Mouse (Mus musculus): Measurements from ENCODE around the gene Il18rap. TPM values are rescaled to one million over a fixed set of nuclear protein-coding genes. Genes with fewer than 3 reads are reported as not detected.
"Not testable (repeated sequence)": the region's sequence is repeated elsewhere in the genome, so short reads cannot be mapped to it uniquely, and the experiment has no call there.

Gene Il18rap
- total RNA-seq, 2 experiments from 2014 or later: 5.9 to 10.0 TPM

DNA sequence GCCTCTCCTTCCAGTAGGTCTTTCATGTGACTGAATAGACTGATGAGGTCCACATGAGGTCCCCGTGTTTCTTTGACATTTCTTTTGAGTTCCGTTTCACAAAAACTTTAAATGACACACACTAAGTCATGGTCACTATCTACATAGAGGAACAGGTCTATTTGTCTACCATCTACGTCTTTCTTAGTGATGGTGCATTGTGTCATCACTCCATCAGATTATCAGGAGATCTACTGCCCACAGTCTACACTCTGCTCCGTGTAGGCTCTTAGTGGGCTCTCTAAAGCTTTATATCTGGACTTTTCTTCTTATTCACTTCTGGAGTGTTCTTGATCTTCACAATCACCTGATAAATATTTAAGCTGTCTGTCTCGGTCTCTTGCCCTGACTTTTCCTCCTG lies 14.1 kb downstream of the Il18rap start:
- ATAC-seq (replicated peaks; ENCODE audit: low FRiP score, low TSS enrichment, poor library complexity, severe bottlenecking): no peak

DNA sequence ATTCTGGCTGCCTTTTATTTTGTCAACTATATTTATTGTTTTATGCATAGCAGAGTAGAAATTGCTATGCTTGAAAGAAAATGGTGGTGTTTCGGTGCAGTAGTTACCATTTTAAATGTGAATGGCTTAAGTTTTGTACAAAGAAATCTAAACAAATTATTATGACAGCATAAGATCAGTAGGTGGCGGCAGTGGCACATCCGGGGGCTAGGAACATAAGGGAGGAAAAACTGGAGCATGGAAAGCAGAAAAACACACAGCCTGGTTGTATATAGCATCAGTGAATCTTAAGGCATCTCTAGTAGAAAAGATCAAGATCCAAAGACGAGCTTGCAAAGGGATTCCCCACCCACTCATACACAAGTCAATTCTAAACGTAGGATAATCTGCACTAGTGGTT lies 22.4 kb downstream of the Il18rap start:
- ATAC-seq (replicated peaks; ENCODE audit: low FRiP score, low TSS enrichment, poor library complexity, severe bottlenecking): no peak

DNA sequence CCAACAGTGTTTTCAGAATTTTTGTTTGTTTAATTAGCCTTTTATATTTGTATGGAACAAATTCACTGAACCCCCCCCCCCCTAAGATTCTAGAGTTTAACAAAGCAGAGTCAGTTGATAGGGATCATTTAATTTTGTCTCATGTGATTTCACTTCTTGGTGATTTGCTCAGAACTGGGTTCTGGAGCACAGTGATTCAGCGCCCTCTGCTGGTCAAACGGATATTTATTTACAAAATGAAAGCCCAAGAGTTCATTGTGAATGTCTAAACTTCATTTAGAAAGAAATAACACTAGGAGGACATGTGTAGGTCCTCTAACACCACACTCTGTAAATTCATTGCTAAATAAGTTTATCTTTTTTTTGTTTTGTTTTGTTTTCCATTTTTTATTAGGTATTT lies 29.5 kb downstream of the Il18rap start:
- ATAC-seq (replicated peaks; ENCODE audit: low FRiP score, low TSS enrichment, poor library complexity, severe bottlenecking): no peak; the same call in 1 of the 2 replicates

DNA sequence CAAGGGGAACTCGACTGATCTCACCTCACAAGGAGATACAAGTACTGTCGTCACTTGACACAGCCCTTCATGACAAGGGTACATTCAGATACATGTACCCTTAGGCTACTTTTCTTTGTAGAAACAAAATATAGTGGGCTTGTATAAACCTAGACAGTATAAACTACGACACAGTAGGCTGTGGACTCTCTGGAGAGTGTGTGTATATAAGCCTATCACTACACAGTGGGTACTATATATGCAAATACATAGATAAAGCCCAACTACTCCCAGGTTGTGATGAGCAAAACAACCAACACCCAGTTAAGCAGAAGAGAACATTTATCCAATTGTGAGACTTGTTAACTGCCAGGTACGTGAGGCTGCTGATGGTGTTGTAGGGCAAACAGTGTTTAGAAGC lies 31.5 kb downstream of the Il18rap start:
- no peak for ATAC-seq (replicated peaks; ENCODE audit: low FRiP score, low TSS enrichment, poor library complexity, severe bottlenecking)

DNA sequence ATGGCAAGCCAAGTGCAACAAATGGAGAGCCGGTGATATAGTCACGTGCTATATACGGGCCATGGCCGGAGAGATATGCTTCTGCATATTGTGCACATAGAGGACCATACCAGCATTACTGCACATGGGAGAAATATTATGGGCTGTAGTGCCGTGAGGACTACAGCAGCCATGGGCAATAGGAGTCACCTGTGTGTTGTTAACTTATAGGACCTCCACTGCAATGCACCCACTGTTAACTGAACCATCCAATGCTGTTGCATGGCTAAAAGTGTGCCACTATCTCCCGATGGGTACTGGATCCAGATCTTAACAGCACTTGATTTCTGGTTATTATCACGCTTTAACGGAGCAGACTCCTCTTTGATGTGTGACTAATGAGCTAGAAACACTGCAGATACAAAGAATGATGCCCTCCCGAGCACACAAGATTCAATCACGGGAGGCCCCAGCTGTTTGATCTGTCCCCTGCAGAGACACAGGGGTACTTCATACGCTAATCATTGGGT lies 32.0 kb downstream of the Il18rap start:
- ATAC-seq (replicated peaks; ENCODE audit: low FRiP score, low TSS enrichment, poor library complexity, severe bottlenecking): no peak

DNA sequence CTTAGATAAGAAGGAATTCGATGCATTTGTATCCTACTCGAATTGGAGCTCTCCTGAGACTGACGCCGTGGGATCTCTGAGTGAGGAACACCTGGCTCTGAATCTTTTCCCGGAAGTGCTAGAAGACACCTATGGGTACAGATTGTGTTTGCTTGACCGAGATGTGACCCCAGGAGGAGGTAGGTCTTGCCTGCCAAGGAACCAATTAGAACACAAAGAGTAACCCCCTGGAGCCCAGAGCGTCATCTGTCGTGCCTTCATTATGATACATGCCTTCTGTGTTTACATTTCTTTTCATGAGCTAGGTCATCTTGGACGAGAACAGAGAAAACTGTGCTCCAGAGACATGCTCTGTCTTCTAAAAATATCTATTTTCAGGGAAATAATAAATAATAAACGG lies 32.6 kb downstream of the Il18rap start:
- no peak for ATAC-seq (replicated peaks; ENCODE audit: low FRiP score, low TSS enrichment, poor library complexity, severe bottlenecking)

DNA sequence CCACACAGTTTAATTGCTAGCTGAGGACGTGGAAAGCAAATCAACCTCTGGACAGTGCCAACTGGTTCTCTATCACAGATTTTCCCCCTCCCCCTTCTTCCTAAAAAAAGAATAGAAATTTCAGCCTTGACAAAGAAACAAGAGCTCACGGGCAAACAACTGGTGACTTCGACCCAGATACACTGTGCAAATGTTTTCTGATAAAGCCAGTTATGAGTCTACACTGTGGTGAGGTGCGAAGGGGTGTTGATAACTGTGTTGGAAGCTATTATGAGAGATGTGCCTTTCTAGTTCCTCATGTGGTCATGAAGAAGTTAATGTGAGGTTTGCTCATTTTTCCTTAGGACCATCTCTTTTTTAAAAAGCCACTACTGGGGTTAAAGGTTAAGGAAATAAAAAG lies 54.2 kb downstream of the Il18rap start:
- no peak for ATAC-seq (replicated peaks; ENCODE audit: low FRiP score, low TSS enrichment, poor library complexity, severe bottlenecking)

DNA sequence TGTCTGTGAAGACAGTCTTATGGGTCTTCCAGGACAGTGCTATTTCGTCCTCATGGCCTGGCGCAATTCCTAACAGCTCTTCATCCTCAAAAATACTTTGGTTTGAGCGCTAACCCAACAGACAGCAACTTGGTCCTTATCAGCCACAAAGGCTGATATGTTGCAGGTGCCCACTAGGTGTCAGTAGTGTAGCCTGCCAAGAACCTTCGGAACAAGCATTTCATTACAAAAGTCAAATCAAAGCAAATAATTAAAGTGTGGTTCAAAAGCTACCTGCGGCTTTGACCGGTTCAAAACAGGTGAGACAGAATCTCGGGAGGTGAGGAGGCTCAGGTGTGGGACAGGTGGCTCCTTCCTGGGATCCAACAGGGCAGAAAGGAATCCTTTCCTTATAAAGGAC lies 64.6 kb downstream of the Il18rap start, which contains the start of gene Slc9a4:
Slc9a4 (plus strand) TSS at position 298 of the 400 bp plus-strand sequence.
- 0 out of 2 replicates have a peak, but pooled peaks have one; percentile 59 for ATAC-seq (replicated peaks; ENCODE audit: low FRiP score, low TSS enrichment, poor library complexity, severe bottlenecking)

DNA sequence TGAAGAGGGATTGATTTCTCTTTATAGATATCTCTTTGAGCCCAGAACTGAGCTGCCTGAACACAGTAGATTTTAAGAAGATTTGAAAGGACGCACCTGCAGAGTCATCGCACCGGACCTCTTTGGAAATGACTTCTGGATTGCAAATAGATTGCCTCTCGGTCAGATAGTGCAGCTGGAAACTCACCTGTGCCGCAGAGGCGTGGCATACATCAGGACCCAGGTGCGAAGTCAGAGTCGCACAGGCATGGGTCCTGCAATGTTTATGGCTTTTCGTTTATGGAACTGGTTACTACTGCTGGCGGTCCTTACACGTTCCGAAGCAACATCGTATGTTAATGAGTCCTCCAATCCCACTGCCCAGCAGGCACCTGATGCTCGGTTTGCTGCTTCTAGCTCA lies 65.1 kb downstream of the Il18rap start:
- no peak for ATAC-seq (replicated peaks; ENCODE audit: low FRiP score, low TSS enrichment, poor library complexity, severe bottlenecking)

DNA sequence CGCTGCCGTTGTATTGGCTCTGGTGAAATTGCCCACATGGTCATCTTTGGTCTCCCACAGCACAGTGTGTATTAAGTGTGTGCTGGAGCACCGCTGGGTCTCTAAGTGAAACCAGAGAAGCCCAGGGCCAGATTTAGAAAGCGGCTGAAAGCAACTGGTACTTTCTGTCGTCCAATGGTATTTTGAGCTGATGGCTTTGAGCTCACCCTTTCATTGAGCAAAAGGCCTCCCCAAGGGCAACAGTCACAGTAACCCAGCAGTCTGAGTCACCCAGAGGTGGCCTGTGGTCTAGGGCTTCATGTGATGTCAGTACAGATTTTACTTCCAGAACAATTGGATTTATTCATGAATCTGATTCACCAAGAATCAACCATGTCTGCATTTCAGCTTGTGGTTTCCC lies 71.6 kb downstream of the Il18rap start:
- ATAC-seq (replicated peaks; ENCODE audit: low FRiP score, low TSS enrichment, poor library complexity, severe bottlenecking): no peak

DNA sequence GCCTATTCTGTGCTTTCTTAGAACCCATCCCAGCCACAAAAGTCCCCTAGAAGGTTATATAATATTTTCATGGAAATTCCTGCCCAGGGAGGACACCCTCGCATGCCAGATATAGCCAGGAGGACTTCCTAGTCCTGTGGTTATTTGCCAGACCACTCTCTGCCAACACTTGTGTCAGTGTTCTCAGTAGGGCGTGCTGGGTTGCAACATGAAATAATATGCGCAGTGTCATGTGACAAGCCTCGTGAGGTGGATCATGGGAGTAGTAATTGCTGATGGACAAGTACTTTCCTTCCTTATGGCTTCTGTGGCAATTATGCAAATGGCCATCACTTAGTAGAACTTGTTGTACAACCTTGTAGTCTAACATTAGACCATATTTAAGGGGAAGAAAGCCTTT lies 75.8 kb downstream of the Il18rap start:
- ATAC-seq (replicated peaks; ENCODE audit: low FRiP score, low TSS enrichment, poor library complexity, severe bottlenecking): no peak

DNA sequence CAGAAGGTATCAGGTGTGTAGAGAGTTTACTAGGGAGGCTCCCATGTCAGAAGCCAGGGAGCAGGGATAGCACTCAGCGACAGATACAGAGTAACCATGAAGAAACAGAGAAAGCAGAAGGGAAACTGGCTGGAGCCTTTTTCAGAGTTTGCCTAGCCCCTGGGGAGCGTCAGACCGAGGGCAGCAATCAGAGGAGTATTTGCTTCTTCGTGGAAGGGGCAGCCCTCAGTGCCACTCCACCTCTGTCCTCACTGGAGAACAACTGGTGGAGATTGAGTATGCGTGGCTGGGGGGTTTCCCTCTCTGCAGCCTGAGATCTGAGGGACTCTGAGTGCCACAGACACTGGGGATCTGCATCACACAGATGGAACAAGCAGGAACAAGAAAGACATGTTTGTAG lies 82.7 kb downstream of the Il18rap start:
- no peak for ATAC-seq (replicated peaks; ENCODE audit: low FRiP score, low TSS enrichment, poor library complexity, severe bottlenecking)

DNA sequence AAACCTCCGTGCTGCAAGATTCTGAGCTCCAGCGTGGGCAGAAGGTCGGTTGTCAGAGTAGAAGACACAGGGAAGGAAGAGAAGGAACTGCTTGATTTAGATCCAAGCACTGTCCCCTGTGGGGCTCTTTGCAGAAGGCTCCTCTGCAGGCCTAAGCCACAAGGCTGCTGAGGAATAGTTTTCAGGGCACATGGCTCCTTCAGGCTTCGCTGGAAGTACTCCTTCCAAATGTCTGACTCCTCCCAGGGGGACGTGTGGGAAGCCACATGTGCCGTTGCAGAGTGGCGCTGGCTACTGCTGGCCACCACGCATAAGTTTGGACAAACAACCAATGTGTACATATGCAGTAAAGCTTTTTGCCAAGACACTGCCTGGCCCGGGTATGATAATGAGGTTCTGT lies 84.5 kb downstream of the Il18rap start:
- ATAC-seq (replicated peaks; ENCODE audit: low FRiP score, low TSS enrichment, poor library complexity, severe bottlenecking): not testable (repeated sequence)

DNA sequence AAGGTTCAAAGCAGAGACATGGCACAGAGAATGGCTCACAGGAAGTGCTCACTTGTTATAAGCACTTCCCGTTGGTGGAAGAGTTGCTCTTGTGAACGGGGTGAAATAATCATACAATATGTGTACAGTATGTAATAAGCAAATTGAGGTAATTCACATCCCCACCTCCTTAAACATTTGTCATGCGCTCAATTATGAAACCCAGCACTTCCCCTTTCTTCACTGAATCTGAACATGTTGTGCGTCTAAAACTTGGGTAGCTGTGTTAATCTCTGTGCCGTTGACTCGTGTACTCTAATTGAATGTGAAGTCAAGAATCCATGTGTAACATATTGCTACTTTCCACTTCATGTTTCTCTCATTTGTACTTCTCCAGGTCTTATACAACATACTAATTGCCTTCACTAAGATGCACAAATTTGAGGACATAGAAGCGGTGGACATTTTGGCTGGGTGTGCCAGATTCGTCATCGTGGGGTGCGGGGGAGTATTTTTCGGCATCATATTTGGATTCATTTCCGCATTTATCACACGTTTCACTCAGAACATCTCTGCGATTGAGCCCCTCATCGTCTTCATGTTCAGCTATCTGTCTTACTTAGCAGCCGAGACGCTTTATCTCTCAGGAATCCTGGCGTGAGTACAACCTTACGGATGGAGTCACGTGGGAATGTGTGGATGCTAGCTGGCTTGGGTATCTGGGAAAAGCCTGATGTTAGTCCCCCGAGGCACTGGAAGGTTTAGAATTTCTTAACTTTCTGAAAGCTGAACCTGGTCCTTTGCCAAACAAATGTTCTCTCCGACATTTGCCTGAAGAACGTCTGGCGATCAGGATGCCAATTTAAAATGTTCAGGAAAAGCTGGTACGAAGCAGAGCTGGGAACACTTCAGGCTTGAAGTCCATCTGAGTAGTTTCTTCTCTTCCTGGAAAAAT lies 85.5 kb downstream of the Il18rap start:
- ATAC-seq (replicated peaks; ENCODE audit: low FRiP score, low TSS enrichment, poor library complexity, severe bottlenecking): no peak

Other genes with a start within 250 kb of the Il18rap start
- gene Il1rl2, start 190.8 kb upstream of the Il18rap start, total RNA-seq (2014; fragmentation: Nextera tagmentation): 2.6 and 6.3 TPM in 2 replicates
- 1.2 and 6.3 TPM in 2 replicates for gene Il1rl2, start 190.8 kb upstream of the Il18rap start, total RNA-seq (2017)
- gene Il1rl1, start 85.8 kb upstream of the Il18rap start, total RNA-seq (2014; fragmentation: Nextera tagmentation): 45.0 and 48.7 TPM in 2 replicates
- 92.0 and 97.4 TPM in 2 replicates for gene Il1rl1, start 85.8 kb upstream of the Il18rap start, total RNA-seq (2017)
- 0.55 and 2.5 TPM in 2 replicates for gene Il18r1, start 49.8 kb upstream of the Il18rap start, total RNA-seq (2014; fragmentation: Nextera tagmentation)
- 1.9 and 6.2 TPM in 2 replicates for gene Il18r1, start 49.8 kb upstream of the Il18rap start, total RNA-seq (2017)
- gene Slc9a4, start 64.7 kb downstream of the Il18rap start, total RNA-seq (2014; fragmentation: Nextera tagmentation): not detected in 2 replicates
- gene Slc9a4, start 64.7 kb downstream of the Il18rap start, total RNA-seq (2017): not detected in 2 replicates
- gene Slc9a2, start 165.2 kb downstream of the Il18rap start, total RNA-seq (2014; fragmentation: Nextera tagmentation): not detected in 2 replicates
- 0.47 and 0.57 TPM in 2 replicates for gene Slc9a2, start 165.2 kb downstream of the Il18rap start, total RNA-seq (2017)

Measured in megakaryocyte-erythroid progenitor cell, adult 5-6 weeks (primary cell).